Mouse (Mus musculus): ENCODE results near the gene Plekha1. TPM values are rescaled to one million over a fixed set of nuclear protein-coding genes. Genes with fewer than 3 reads are reported as not detected.
A peak's percentile ranks its signal among the peaks of the same experiment; 100 is the strongest.

Gene Plekha1
- polyA plus RNA-seq, 1 experiment: 107 TPM

GRCm38 (mm10) chr7:130892973-130893372, 27.4 kb downstream of the Plekha1 start:
- Histone ChIP-seq H3K27me3 (ENCODE audit: control insufficient read depth, insufficient read depth, low read length) (no peaks in the 10 kb centered on the region), H3K4me3 (replicated peaks; ENCODE audit: insufficient read depth, low read depth, low read length) (no peak overlapping the region), H3K27ac (ENCODE audit: insufficient read depth, low read length) (no peak overlapping the region), H3K4me1 (ENCODE audit: control insufficient read depth, insufficient read depth, low read length) (peaks cover 21% of the 10 kb centered on the region)
- no peak for TF ChIP-seq POLR2A (IDR thresholded peaks at IDR 0.05; ENCODE audit: borderline replicate concordance, insufficient read depth, low read length)
- TF ChIP-seq CTCF (IDR thresholded peaks at IDR 0.05; ENCODE audit: borderline replicate concordance, insufficient read depth, low read depth, low read length): no peak
- 70% methylated on average over 6 of the region's 6 CpGs for WGBS
- no peak for DNase-seq

DNA sequence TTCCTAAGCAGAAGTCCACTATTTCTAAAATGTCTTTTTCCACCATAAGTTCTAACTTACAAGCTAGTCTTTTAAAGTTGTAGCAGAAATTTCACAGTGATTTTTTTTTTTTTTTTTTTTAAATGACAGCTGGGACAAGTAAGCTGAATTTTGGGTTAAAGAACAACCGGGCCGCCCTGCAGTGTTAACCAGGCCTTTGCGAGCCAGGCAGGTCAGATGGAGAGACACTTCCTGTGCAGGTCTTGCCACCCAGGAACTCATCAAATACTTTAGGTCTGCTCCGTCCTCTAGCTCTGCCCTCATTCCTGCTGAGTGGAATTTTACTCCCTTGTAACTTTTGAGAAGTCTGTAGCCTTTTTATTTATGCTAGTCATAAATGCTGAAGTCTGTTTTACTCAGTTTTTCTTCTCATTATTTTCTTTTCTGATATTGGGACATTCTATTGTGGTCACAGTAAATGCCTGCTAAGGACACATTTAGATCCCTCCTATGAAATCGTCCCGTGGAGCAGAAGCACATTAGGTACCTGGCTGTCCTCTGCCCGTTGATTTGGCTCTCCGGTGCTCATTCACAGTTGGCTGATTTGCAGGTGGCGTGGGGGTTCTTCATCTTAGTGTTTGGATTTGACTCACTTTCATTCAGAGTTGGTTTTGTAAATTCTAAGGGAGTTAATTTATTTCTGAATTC, 29.5 kb downstream of the Plekha1 start:
- H3K4me1 ChIP-seq (ENCODE audit: control insufficient read depth, insufficient read depth, low read length): peaks cover 11% of the 10 kb centered on the region
- peak in 1 of 2 experiments; percentile 64 for DNase-seq
- H3K27ac ChIP-seq (ENCODE audit: insufficient read depth, low read length): peak overlapping the region; percentile 61; the same call in 1 of the 2 replicates
- H3K4me3 ChIP-seq (replicated peaks; ENCODE audit: insufficient read depth, low read depth, low read length): no peak overlapping the region
- 15% methylated on average over 9 of the region's 9 CpGs for WGBS
- no peak for TF ChIP-seq CTCF (IDR thresholded peaks at IDR 0.05; ENCODE audit: borderline replicate concordance, insufficient read depth, low read depth, low read length)
- TF ChIP-seq POLR2A (IDR thresholded peaks at IDR 0.05; ENCODE audit: borderline replicate concordance, insufficient read depth, low read length): no peak
- H3K27me3 ChIP-seq (ENCODE audit: control insufficient read depth, insufficient read depth, low read length): no peaks in the 10 kb centered on the region

DNA sequence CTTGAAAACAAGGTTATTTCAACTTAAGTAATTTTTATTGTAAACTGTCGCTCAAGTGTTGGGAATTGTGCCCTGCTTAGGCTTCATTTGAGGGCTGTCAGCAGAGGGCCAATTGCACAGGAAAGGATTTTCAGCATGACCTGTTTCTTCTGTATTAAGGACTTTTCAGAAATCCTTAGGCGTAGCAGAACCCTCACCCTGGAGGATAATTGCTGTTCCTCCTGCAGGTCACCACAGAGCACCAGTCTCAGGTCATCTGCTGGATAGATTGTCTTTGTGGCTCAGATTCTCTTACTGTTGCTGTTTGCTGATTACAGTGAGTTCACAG, 30.0 kb downstream of the Plekha1 start:
- WGBS: 11% methylated on average over 2 of the region's 2 CpGs
- peak in 1 of 2 experiments; percentile 53 for DNase-seq
- peak overlapping the region; percentile 58; the same call in 1 of the 2 replicates for H3K27ac ChIP-seq (ENCODE audit: insufficient read depth, low read length)

GRCm38 (mm10) chr7:130896064-130896463, 30.5 kb downstream of the Plekha1 start:
- Histone ChIP-seq H3K4me3 (replicated peaks; ENCODE audit: insufficient read depth, low read depth, low read length) (no peak overlapping the region), H3K27me3 (ENCODE audit: control insufficient read depth, insufficient read depth, low read length) (no peaks in the 10 kb centered on the region), H3K27ac (ENCODE audit: insufficient read depth, low read length) (peak overlapping the region; percentile 70), H3K4me1 (ENCODE audit: control insufficient read depth, insufficient read depth, low read length) (peaks cover 11% of the 10 kb centered on the region)
- TF ChIP-seq POLR2A (IDR thresholded peaks at IDR 0.05; ENCODE audit: borderline replicate concordance, insufficient read depth, low read length): no peak
- TF ChIP-seq CTCF (IDR thresholded peaks at IDR 0.05; ENCODE audit: borderline replicate concordance, insufficient read depth, low read depth, low read length): no peak
- peak in 1 of 2 experiments; percentile 18 for DNase-seq
- 16% methylated on average over 3 of the region's 3 CpGs for WGBS

More for the DNA sequence above, 30.0 kb downstream of the Plekha1 start:
- H3K4me1 ChIP-seq (ENCODE audit: control insufficient read depth, insufficient read depth, low read length): peaks cover 11% of the 10 kb centered on the region
- no peak for TF ChIP-seq CTCF (IDR thresholded peaks at IDR 0.05; ENCODE audit: borderline replicate concordance, insufficient read depth, low read depth, low read length)
- no peak for TF ChIP-seq POLR2A (IDR thresholded peaks at IDR 0.05; ENCODE audit: borderline replicate concordance, insufficient read depth, low read length)
- H3K27me3 ChIP-seq (ENCODE audit: control insufficient read depth, insufficient read depth, low read length): no peaks in the 10 kb centered on the region
- no peak overlapping the region for H3K4me3 ChIP-seq (replicated peaks; ENCODE audit: insufficient read depth, low read depth, low read length)

DNA sequence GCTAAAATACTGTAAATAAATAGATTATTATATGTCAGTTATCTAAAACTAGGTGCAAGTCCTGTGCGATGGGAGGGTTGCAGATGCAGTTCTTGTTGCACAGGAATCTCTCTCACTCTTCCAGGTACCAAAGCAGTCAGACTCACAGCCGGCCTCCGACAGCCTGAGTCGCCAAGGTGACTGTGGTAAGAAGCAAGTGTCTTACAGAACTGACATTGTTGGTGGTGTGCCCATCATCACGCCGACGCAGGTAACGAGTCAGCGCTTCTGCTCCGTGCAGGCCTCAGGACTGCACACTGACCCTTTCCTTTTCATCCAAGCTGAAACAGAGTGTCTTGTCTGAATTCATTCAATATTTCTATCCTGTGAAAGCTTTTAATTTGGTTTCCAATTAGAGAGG, 31.6 kb downstream of the Plekha1 start:
- no peak for DNase-seq
- no peak overlapping the region for H3K27ac ChIP-seq (ENCODE audit: insufficient read depth, low read length)
- 88% methylated on average over 10 of the region's 10 CpGs for WGBS
- no peak overlapping the region for H3K4me3 ChIP-seq (replicated peaks; ENCODE audit: insufficient read depth, low read depth, low read length)
- TF ChIP-seq POLR2A (IDR thresholded peaks at IDR 0.05; ENCODE audit: borderline replicate concordance, insufficient read depth, low read length) (no peak), CTCF (IDR thresholded peaks at IDR 0.05; ENCODE audit: borderline replicate concordance, insufficient read depth, low read depth, low read length) (no peak)
- no peaks in the 10 kb centered on the region for H3K27me3 ChIP-seq (ENCODE audit: control insufficient read depth, insufficient read depth, low read length)
- H3K4me1 ChIP-seq (ENCODE audit: control insufficient read depth, insufficient read depth, low read length): peaks cover 11% of the 10 kb centered on the region

DNA sequence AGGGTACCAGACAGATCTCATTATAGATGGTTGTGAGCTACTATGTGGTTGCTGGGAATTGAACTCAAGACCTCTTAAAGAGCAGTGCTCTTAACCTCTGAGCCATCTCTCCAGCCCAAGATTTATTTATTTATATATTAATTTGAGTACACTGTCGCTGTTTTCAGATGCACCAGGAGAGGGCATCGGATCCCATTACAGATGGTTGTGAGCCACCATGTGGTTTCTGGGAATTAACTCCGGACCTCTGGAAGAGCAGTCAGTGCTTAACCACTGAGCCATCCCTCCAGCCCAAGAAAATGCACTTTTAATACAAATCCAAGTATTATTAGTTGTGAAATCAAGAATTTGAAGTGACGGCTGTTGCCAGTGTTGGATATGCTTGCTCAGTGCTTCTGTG, 32.8 kb downstream of the Plekha1 start:
- TF ChIP-seq CTCF (IDR thresholded peaks at IDR 0.05; ENCODE audit: borderline replicate concordance, insufficient read depth, low read depth, low read length): peak; percentile 13; the same call in 1 of the 2 replicates
- TF ChIP-seq POLR2A (IDR thresholded peaks at IDR 0.05; ENCODE audit: borderline replicate concordance, insufficient read depth, low read length): no peak
- Histone ChIP-seq H3K27ac (ENCODE audit: insufficient read depth, low read length) (no peak overlapping the region), H3K4me3 (replicated peaks; ENCODE audit: insufficient read depth, low read depth, low read length) (no peak overlapping the region), H3K27me3 (ENCODE audit: control insufficient read depth, insufficient read depth, low read length) (no peaks in the 10 kb centered on the region), H3K4me1 (ENCODE audit: control insufficient read depth, insufficient read depth, low read length) (peaks cover 11% of the 10 kb centered on the region)
- 63% methylated on average over 4 of the region's 4 CpGs for WGBS
- DNase-seq: peak in 1 of 2 experiments; percentile 19

- WGBS: 94% methylated on average over 5 of the region's 5 CpGs
- no peaks in the 10 kb centered on the region; the same call in 1 of the 2 replicates for H3K27me3 ChIP-seq (ENCODE audit: control insufficient read depth, insufficient read depth, low read length)
- H3K4me3 ChIP-seq (replicated peaks; ENCODE audit: insufficient read depth, low read depth, low read length): no peak overlapping the region
- peaks cover 9% of the 10 kb centered on the region; the same call in 1 of the 2 replicates for H3K4me1 ChIP-seq (ENCODE audit: control insufficient read depth, insufficient read depth, low read length)
- no peak for DNase-seq
- no peak for TF ChIP-seq CTCF (IDR thresholded peaks at IDR 0.05; ENCODE audit: borderline replicate concordance, insufficient read depth, low read depth, low read length)
- no peak for TF ChIP-seq POLR2A (IDR thresholded peaks at IDR 0.05; ENCODE audit: borderline replicate concordance, insufficient read depth, low read length)
- no peak overlapping the region for H3K27ac ChIP-seq (ENCODE audit: insufficient read depth, low read length)
Measured at GRCm38 (mm10) chr7:130900233-130900848, 34.8 kb downstream of the Plekha1 start.

GRCm38 (mm10) chr7:130902929-130903328, 37.4 kb downstream of the Plekha1 start:
- 88% methylated on average over 1 of the region's 1 CpGs for WGBS
- no peak for DNase-seq
- Histone ChIP-seq H3K27ac (ENCODE audit: insufficient read depth, low read length) (no peak overlapping the region), H3K27me3 (ENCODE audit: control insufficient read depth, insufficient read depth, low read length) (no peaks in the 10 kb centered on the region; the same call in 1 of the 2 replicates), H3K4me3 (replicated peaks; ENCODE audit: insufficient read depth, low read depth, low read length) (no peak overlapping the region), H3K4me1 (ENCODE audit: control insufficient read depth, insufficient read depth, low read length) (no peaks in the 10 kb centered on the region)
- TF ChIP-seq CTCF (IDR thresholded peaks at IDR 0.05; ENCODE audit: borderline replicate concordance, insufficient read depth, low read depth, low read length) (no peak), POLR2A (IDR thresholded peaks at IDR 0.05; ENCODE audit: borderline replicate concordance, insufficient read depth, low read length) (no peak)

Measured in cerebellum, adult 2 months (tissue).